Mouse (Mus musculus): ENCODE measurements around the gene Trip6. TPM values are rescaled to one million over a fixed set of nuclear protein-coding genes. Genes with fewer than 3 reads are reported as not detected.
A peak's percentile ranks its signal among the peaks of the same experiment; 100 is the strongest.

Trip6 gene
- polyA plus RNA-seq, 1 experiment from 2014 or later = 70.3 TPM

GRCm38 (mm10) chr5:137333512-137334174 is 19.4 kb upstream of the Trip6 start, which contains the start of gene Slc12a9:
TSS of gene Slc12a9 (minus strand) at chr5:137333597.
- H3K27ac ChIP-seq = peak within 1 kb of the TSS; percentile 87
- H3K36me3 ChIP-seq (replicated peaks) = no peaks in the 10 kb centered on the region
- H3K27me3 ChIP-seq (ENCODE audit: poor library complexity, severe bottlenecking) = no peaks in the 10 kb centered on the region
- WGBS = under 1% methylated on average over 44 of the region's 44 CpGs
- peak within 1 kb of the TSS; percentile 79 for H3K4me3 ChIP-seq
- H3K4me1 ChIP-seq = peaks cover 47% of the 10 kb centered on the region
- no peaks in the 10 kb centered on the region for H3K9me3 ChIP-seq
- peak; percentile 90 for DNase-seq (ENCODE audit: extremely low spot score, low spot score)

- Histone ChIP-seq H3K4me1 (peaks cover 41% of the 10 kb centered on the region), H3K27ac (peak overlapping the region; percentile 87), H3K36me3 (replicated peaks) (peaks cover under 1% of the 10 kb centered on the region; the same call in 1 of the 2 replicates), H3K9me3 (no peaks in the 10 kb centered on the region), H3K27me3 (ENCODE audit: poor library complexity, severe bottlenecking) (no peaks in the 10 kb centered on the region), H3K4me3 (peak overlapping the region; percentile 79)
- DNase-seq (ENCODE audit: extremely low spot score, low spot score) = no peak
- WGBS = 20% methylated on average over 15 of the region's 15 CpGs
These were observed 18.8 kb upstream of the Trip6 start for GRCm38 (mm10) chr5:137332857-137333511.

GRCm38 (mm10) chr5:137330910-137331309 is 16.7 kb upstream of the Trip6 start:
- Histone ChIP-seq H3K4me1 (peaks cover 27% of the 10 kb centered on the region), H3K4me3 (no peak overlapping the region), H3K36me3 (replicated peaks) (peaks cover 14% of the 10 kb centered on the region), H3K27me3 (ENCODE audit: poor library complexity, severe bottlenecking) (no peaks in the 10 kb centered on the region), H3K27ac (no peak overlapping the region), H3K9me3 (no peaks in the 10 kb centered on the region)
- WGBS = 92% methylated on average over 7 of the region's 7 CpGs
- no peak for DNase-seq (ENCODE audit: extremely low spot score, low spot score)

- Histone ChIP-seq H3K9me3 (no peaks in the 10 kb centered on the region), H3K36me3 (replicated peaks) (peaks cover 79% of the 10 kb centered on the region), H3K4me3 (no peak overlapping the region), H3K27ac (no peak overlapping the region), H3K4me1 (no peaks in the 10 kb centered on the region), H3K27me3 (ENCODE audit: poor library complexity, severe bottlenecking) (no peaks in the 10 kb centered on the region)
- no peak for DNase-seq (ENCODE audit: extremely low spot score, low spot score)
- 97% methylated on average over 3 of the region's 3 CpGs for WGBS
These were observed 6.8 kb upstream of the Trip6 start for GRCm38 (mm10) chr5:137320996-137321395.

- no peak overlapping the region for H3K27ac ChIP-seq
- 82% methylated on average over 1 of the region's 1 CpGs for WGBS
- H3K36me3 ChIP-seq (replicated peaks) = peaks cover 61% of the 10 kb centered on the region
- H3K9me3 ChIP-seq = no peaks in the 10 kb centered on the region
- DNase-seq (ENCODE audit: extremely low spot score, low spot score) = no peak
- H3K4me3 ChIP-seq = no peak overlapping the region
- 0 out of 2 replicates have a peak, but pooled peaks cover 6% of the 10 kb centered on the region for H3K27me3 ChIP-seq (ENCODE audit: poor library complexity, severe bottlenecking)
- peaks cover 22% of the 10 kb centered on the region for H3K4me1 ChIP-seq
These were observed 4.4 kb upstream of the Trip6 start for GRCm38 (mm10) chr5:137318570-137318969.

GRCm38 (mm10) chr5:137317361-137317760 is 3.2 kb upstream of the Trip6 start:
- 93% methylated on average over 8 of the region's 8 CpGs for WGBS
- peaks cover 55% of the 10 kb centered on the region for H3K36me3 ChIP-seq (replicated peaks)

GRCm38 (mm10) chr5:137315084-137315903 is 1.1 kb upstream of the Trip6 start:
- Histone ChIP-seq H3K36me3 (replicated peaks) (peaks cover 56% of the 10 kb centered on the region), H3K27ac (peak overlapping the region; percentile 96), H3K9me3 (no peaks in the 10 kb centered on the region), H3K4me1 (peaks cover 44% of the 10 kb centered on the region), H3K4me3 (peak overlapping the region; percentile 74), H3K27me3 (ENCODE audit: poor library complexity, severe bottlenecking) (0 out of 2 replicates have a peak, but pooled peaks cover 6% of the 10 kb centered on the region)
- peak; percentile 49 for DNase-seq (ENCODE audit: extremely low spot score, low spot score)
- WGBS = 38% methylated on average over 30 of the region's 30 CpGs

More at GRCm38 (mm10) chr5:137317361-137317760, 3.2 kb upstream of the Trip6 start:
- Histone ChIP-seq H3K9me3 (no peaks in the 10 kb centered on the region), H3K27me3 (ENCODE audit: poor library complexity, severe bottlenecking) (0 out of 2 replicates have a peak, but pooled peaks cover 6% of the 10 kb centered on the region), H3K4me1 (peaks cover 34% of the 10 kb centered on the region), H3K4me3 (no peak overlapping the region), H3K27ac (no peak overlapping the region)
- no peak for DNase-seq (ENCODE audit: extremely low spot score, low spot score)

GRCm38 (mm10) chr5:137313466-137314192 is 575 bp downstream of the Trip6 start:
- Histone ChIP-seq H3K4me3 (peak overlapping the region; percentile 74), H3K36me3 (replicated peaks) (peaks cover 59% of the 10 kb centered on the region), H3K9me3 (peaks cover 6% of the 10 kb centered on the region; the same call in 1 of the 2 replicates), H3K4me1 (peaks cover 44% of the 10 kb centered on the region), H3K27ac (peak overlapping the region; percentile 96), H3K27me3 (ENCODE audit: poor library complexity, severe bottlenecking) (0 out of 2 replicates have a peak, but pooled peaks cover 6% of the 10 kb centered on the region)
- 2% methylated on average over 22 of the region's 22 CpGs for WGBS
- DNase-seq (ENCODE audit: extremely low spot score, low spot score) = no peak

GRCm38 (mm10) chr5:137308356-137308755 is 5.8 kb downstream of the Trip6 start:
- no peaks in the 10 kb centered on the region for H3K27me3 ChIP-seq (ENCODE audit: poor library complexity, severe bottlenecking)
- DNase-seq (ENCODE audit: extremely low spot score, low spot score) = no peak
- H3K36me3 ChIP-seq (replicated peaks) = peaks cover 75% of the 10 kb centered on the region
- H3K9me3 ChIP-seq = peaks cover 7% of the 10 kb centered on the region; the same call in 1 of the 2 replicates
- H3K27ac ChIP-seq = peak overlapping the region; percentile 97
- H3K4me3 ChIP-seq = peak overlapping the region; percentile 95
- WGBS = 93% methylated on average over 4 of the region's 4 CpGs
- peaks cover 60% of the 10 kb centered on the region for H3K4me1 ChIP-seq

GRCm38 (mm10) chr5:137307071-137307912 is 6.9 kb downstream of the Trip6 start, which contains the start of gene Srrt:
TSS of gene Srrt (minus strand) at chr5:137307674.
- Histone ChIP-seq H3K9me3 (peaks cover 7% of the 10 kb centered on the region; the same call in 1 of the 2 replicates), H3K36me3 (replicated peaks) (peaks cover 79% of the 10 kb centered on the region), H3K27me3 (ENCODE audit: poor library complexity, severe bottlenecking) (no peaks in the 10 kb centered on the region), H3K27ac (peak within 1 kb of the TSS; percentile 97), H3K4me1 (peaks cover 52% of the 10 kb centered on the region), H3K4me3 (peak within 1 kb of the TSS; percentile 95)
- peak; percentile 94 for DNase-seq (ENCODE audit: extremely low spot score, low spot score)
- under 1% methylated on average over 69 of the region's 72 CpGs for WGBS

- 21% methylated on average over 12 of the region's 12 CpGs for WGBS
- Histone ChIP-seq H3K9me3 (peaks cover 7% of the 10 kb centered on the region; the same call in 1 of the 2 replicates), H3K4me3 (peak overlapping the region; percentile 95), H3K36me3 (replicated peaks) (peaks cover 79% of the 10 kb centered on the region), H3K4me1 (peaks cover 50% of the 10 kb centered on the region), H3K27me3 (ENCODE audit: poor library complexity, severe bottlenecking) (no peaks in the 10 kb centered on the region), H3K27ac (peak overlapping the region; percentile 97)
- no peak for DNase-seq (ENCODE audit: extremely low spot score, low spot score)
These were observed 7.7 kb downstream of the Trip6 start for GRCm38 (mm10) chr5:137306439-137307005.
